Mouse (Mus musculus): ENCODE data around the gene Slc30a9. TPM values are rescaled to one million over a fixed set of nuclear protein-coding genes. Genes with fewer than 3 reads are reported as not detected.

Slc30a9 gene
- polyA plus RNA-seq, 1 experiment from 2014 or later: 54.0 TPM

DNA sequence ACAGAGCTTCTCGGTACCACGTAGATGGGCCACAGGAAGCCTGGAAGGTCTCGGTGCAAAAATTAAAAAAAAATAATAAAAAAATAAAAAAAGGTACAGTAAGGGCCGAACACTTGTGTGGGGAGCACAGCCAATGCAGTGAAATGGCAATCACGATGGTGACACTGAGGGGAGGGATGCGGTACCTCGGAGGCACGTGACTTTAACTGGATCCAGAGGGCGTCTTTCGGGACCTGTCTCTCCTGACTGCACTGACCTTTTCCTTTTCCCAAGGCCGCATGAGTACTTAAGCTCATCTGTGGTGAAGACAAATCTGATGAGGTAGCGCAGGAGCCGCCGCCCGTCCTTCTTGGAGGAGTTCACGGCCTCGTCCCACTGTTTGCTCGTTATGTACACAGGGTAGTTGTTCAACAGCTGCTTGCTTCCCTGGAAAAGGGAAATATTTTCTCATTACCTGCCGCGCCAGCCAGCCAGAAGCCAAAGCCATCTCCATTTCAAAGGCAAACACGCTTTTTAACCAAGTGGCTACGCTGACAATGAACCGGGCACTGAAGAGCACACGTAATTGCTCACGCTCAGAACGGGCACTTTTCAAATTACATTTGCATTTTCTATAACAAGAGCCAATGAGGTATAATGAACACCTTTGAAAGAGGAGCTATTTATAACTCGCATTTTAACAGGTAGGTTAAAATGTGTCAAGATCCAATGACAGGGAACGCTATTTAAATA is 93.3 kb downstream of the Slc30a9 start:
- no peak overlapping the region for H3K27ac ChIP-seq (replicated peaks)
- TF ChIP-seq CTCF (IDR thresholded peaks at IDR 0.05; ENCODE audit: low read depth) (no peak), EP300 (optimal IDR thresholded peaks at IDR 0.05) (no peak)
- no peak overlapping the region for H3K4me3 ChIP-seq (ENCODE audit: low read depth, low read length)
- ATAC-seq (ENCODE audit: low FRiP score, low TSS enrichment) (no peak), DNase-seq (ENCODE audit: low spot score) (no peak)
- H3K27me3 ChIP-seq (ENCODE audit: control insufficient read depth, insufficient read depth, low read length): no peaks in the 10 kb centered on the region
- no peak overlapping the region for H3K4me2 ChIP-seq (replicated peaks; ENCODE audit: low read depth)
- no peaks in the 10 kb centered on the region for H3K9me3 ChIP-seq (ENCODE audit: control insufficient read depth, low read length)
- WGBS: 84% methylated on average over 28 of the region's 28 CpGs
- no peaks in the 10 kb centered on the region for H3K36me3 ChIP-seq (ENCODE audit: control insufficient read depth, insufficient read depth, low read length)
- H3K4me1 ChIP-seq (replicated peaks; ENCODE audit: control insufficient read depth, insufficient read depth): no peaks in the 10 kb centered on the region
- H3K9ac ChIP-seq (ENCODE audit: low read length): no peak overlapping the region

- H3K4me2 ChIP-seq (replicated peaks; ENCODE audit: low read depth): no peak overlapping the region
Measured at GRCm38 (mm10) chr5:67400608-67401480, 94.1 kb downstream of the Slc30a9 start.

DNA sequence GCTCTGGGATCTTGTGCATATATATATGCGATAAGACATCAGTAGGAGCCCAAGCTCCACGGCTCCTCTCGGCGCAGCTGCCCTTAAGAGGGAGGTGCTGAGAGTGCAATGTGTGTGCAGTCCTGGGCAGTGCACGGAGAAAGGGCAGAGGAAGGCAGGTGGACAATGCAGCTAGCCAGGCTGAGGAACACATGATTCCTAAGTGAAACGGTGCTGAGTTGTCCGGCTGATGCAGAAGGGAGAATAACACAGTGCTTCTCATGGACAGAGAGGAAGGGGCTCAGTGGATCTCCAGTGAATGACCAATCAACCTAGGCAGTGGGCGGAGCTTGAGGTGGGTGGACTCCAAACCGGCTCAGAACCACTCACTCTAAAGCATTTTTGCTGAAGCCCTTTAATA is 94.9 kb downstream of the Slc30a9 start:
- no peak overlapping the region for H3K27ac ChIP-seq (replicated peaks)
- TF ChIP-seq EP300 (optimal IDR thresholded peaks at IDR 0.05) (no peak), CTCF (IDR thresholded peaks at IDR 0.05; ENCODE audit: low read depth) (no peak)
- H3K36me3 ChIP-seq (ENCODE audit: control insufficient read depth, insufficient read depth, low read length): no peaks in the 10 kb centered on the region
- H3K9ac ChIP-seq (ENCODE audit: low read length): no peak overlapping the region
- H3K9me3 ChIP-seq (ENCODE audit: control insufficient read depth, low read length): no peaks in the 10 kb centered on the region
- no peaks in the 10 kb centered on the region for H3K27me3 ChIP-seq (ENCODE audit: control insufficient read depth, insufficient read depth, low read length)
- WGBS: 61% methylated on average over 9 of the region's 9 CpGs
- no peaks in the 10 kb centered on the region for H3K4me1 ChIP-seq (replicated peaks; ENCODE audit: control insufficient read depth, insufficient read depth)
- ATAC-seq (ENCODE audit: low FRiP score, low TSS enrichment) (no peak), DNase-seq (ENCODE audit: low spot score) (no peak)
- no peak overlapping the region for H3K4me2 ChIP-seq (replicated peaks; ENCODE audit: low read depth)
- no peak overlapping the region for H3K4me3 ChIP-seq (ENCODE audit: low read depth, low read length)

More at GRCm38 (mm10) chr5:67400608-67401480, 94.1 kb downstream of the Slc30a9 start:
- H3K27me3 ChIP-seq (ENCODE audit: control insufficient read depth, insufficient read depth, low read length): no peaks in the 10 kb centered on the region
- no peaks in the 10 kb centered on the region for H3K36me3 ChIP-seq (ENCODE audit: control insufficient read depth, insufficient read depth, low read length)
- 75% methylated on average over 12 of the region's 12 CpGs for WGBS
- no peaks in the 10 kb centered on the region for H3K9me3 ChIP-seq (ENCODE audit: control insufficient read depth, low read length)
- DNase-seq (ENCODE audit: low spot score): no peak
- H3K4me3 ChIP-seq (ENCODE audit: low read depth, low read length): no peak overlapping the region
- no peak overlapping the region for H3K9ac ChIP-seq (ENCODE audit: low read length)
- no peak for TF ChIP-seq EP300 (optimal IDR thresholded peaks at IDR 0.05)
- no peak for TF ChIP-seq CTCF (IDR thresholded peaks at IDR 0.05; ENCODE audit: low read depth)
- no peak for ATAC-seq (ENCODE audit: low FRiP score, low TSS enrichment)
- no peaks in the 10 kb centered on the region for H3K4me1 ChIP-seq (replicated peaks; ENCODE audit: control insufficient read depth, insufficient read depth)
- H3K27ac ChIP-seq (replicated peaks): no peak overlapping the region

DNA sequence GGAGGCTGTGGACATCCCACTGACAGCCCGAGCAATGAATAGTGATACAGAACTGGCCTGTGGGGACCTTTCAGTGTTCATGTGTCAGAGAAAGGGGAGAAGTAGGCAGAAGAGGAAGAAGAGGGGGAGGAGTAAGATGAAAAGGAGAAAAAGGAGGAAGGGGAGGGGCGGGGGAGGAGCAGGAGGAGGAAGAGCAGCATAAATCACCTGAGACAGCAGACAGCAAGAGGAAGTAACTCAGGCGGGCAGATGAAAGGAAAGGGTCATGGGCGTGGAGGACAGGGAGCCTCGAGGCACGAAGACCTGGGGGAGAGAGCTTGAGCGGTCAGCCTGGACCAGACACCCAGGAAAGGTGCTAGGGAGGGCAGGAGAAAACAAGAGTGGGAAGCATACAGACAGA is 97.6 kb downstream of the Slc30a9 start:
- Histone ChIP-seq H3K27me3 (ENCODE audit: control insufficient read depth, insufficient read depth, low read length) (no peaks in the 10 kb centered on the region), H3K4me3 (ENCODE audit: low read depth, low read length) (no peak overlapping the region), H3K27ac (replicated peaks) (no peak overlapping the region), H3K36me3 (ENCODE audit: control insufficient read depth, insufficient read depth, low read length) (no peaks in the 10 kb centered on the region), H3K4me2 (replicated peaks; ENCODE audit: low read depth) (no peak overlapping the region), H3K9me3 (ENCODE audit: control insufficient read depth, low read length) (no peaks in the 10 kb centered on the region), H3K9ac (ENCODE audit: low read length) (no peak overlapping the region), H3K4me1 (replicated peaks; ENCODE audit: control insufficient read depth, insufficient read depth) (no peaks in the 10 kb centered on the region)
- WGBS: 55% methylated on average over 7 of the region's 7 CpGs
- ATAC-seq (ENCODE audit: low FRiP score, low TSS enrichment): no peak
- no peak for DNase-seq (ENCODE audit: low spot score)
- no peak for TF ChIP-seq EP300 (optimal IDR thresholded peaks at IDR 0.05)
- no peak for TF ChIP-seq CTCF (IDR thresholded peaks at IDR 0.05; ENCODE audit: low read depth)

DNA sequence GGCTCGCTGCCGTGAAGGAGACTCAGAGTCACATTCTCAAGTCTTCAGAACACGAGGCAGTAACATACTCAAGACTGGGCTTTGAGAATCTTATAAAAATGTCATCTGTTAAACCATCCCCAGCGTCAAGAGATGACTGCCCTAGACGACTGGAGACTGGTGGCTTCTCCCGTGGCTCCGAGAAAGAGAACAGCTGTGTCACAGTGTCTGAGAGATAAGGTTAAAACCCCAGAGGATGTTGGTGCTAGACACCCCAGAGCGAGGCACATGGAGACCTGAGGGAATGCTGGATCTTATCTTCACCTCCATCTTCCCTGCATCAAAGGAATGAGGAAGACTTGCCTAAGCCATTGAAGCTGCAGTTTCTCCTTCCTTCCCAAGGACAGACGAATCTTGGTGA is 98.2 kb downstream of the Slc30a9 start:
- DNase-seq (ENCODE audit: low spot score) (no peak), ATAC-seq (ENCODE audit: low FRiP score, low TSS enrichment) (no peak)
- H3K4me1 ChIP-seq (replicated peaks; ENCODE audit: control insufficient read depth, insufficient read depth): no peaks in the 10 kb centered on the region
- no peaks in the 10 kb centered on the region for H3K27me3 ChIP-seq (ENCODE audit: control insufficient read depth, insufficient read depth, low read length)
- H3K9ac ChIP-seq (ENCODE audit: low read length): no peak overlapping the region
- TF ChIP-seq CTCF (IDR thresholded peaks at IDR 0.05; ENCODE audit: low read depth) (no peak), EP300 (optimal IDR thresholded peaks at IDR 0.05) (no peak)
- WGBS: 80% methylated on average over 9 of the region's 9 CpGs
- H3K9me3 ChIP-seq (ENCODE audit: control insufficient read depth, low read length): no peaks in the 10 kb centered on the region
- no peaks in the 10 kb centered on the region for H3K36me3 ChIP-seq (ENCODE audit: control insufficient read depth, insufficient read depth, low read length)
- no peak overlapping the region for H3K4me2 ChIP-seq (replicated peaks; ENCODE audit: low read depth)
- no peak overlapping the region for H3K4me3 ChIP-seq (ENCODE audit: low read depth, low read length)
- H3K27ac ChIP-seq (replicated peaks): no peak overlapping the region

Other genes with a start within 250 kb of the Slc30a9 start
- 5.7 and 6.2 TPM in 2 replicates for gene Phox2b, start 207.7 kb upstream of the Slc30a9 start, polyA plus RNA-seq (2015; fragmentation: Nextera tagmentation; extraction: Ambion mirVana)
- gene Tmem33, start 46.4 kb upstream of the Slc30a9 start, polyA plus RNA-seq (2015; fragmentation: Nextera tagmentation; extraction: Ambion mirVana): 98.1 and 106 TPM in 2 replicates
- gene Bend4, start 121.4 kb downstream of the Slc30a9 start, polyA plus RNA-seq (2015; fragmentation: Nextera tagmentation; extraction: Ambion mirVana): 0.51 and 0.68 TPM in 2 replicates